8 mouse cellular contexts compared by ENCODE assay signal in the genomic region with DNA sequence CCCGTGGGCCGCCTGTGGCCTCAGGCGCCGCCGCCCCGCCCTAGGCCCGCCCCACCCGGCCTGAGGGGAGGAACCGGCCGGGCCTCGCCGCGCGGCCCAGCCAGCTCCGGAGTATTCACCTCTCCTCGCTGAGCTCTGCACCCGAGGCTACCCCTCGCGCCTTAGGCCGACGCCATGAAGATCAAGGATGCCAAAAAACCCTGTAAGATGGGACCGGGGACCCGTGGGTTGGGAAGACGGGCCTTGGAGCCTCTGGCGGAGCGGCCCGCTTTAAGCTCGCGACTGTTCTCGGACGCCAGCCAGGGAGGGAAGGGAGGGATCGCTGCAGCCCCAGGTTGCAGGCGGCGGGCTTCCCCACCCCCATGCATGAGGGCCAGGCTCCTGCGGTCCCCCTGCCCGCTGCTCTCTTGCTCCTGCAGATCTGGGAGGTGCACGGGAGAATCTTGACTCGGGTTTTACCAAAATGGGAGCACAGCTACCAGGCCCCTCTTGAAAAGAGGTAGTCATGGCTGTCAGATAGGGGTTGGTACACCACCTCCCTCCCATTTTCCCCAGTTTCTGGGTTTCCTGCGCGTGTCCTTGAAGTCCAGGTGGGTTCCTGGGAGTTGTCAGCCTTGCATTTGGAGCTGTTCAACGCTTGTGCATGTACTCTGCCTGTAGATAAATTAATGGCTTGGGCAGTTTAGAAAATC. TPM values are rescaled to one million over a fixed set of nuclear protein-coding genes. Genes with fewer than 3 reads are reported as not detected.
DNase-seq lines count a peak whose midpoint lies in the region; ATAC-seq lines count a peak whose summit lies in the region.

No protein-coding gene starts in this region.

- no peaks in the 10 kb centered on the region for H3K9me3 ChIP-seq in limb, embryonic 13.5 days
- no peaks in the 10 kb centered on the region for H3K9me3 ChIP-seq in midbrain, embryonic 16.5 days (replicated peaks; ENCODE audit: control insufficient read depth, low read length, poor library complexity, severe bottlenecking)

- peaks cover 7% of the 10 kb centered on the region for H3K36me3 ChIP-seq in limb, embryonic 13.5 days
- H3K36me3 ChIP-seq in midbrain, embryonic 16.5 days (ENCODE audit: control insufficient read depth, insufficient read depth, low read length): no peaks in the 10 kb centered on the region

- H3K4me3 ChIP-seq in limb, embryonic 13.5 days: peak overlapping the region; percentile 93
- peak overlapping the region; percentile 80 for H3K4me3 ChIP-seq in midbrain, embryonic 16.5 days (ENCODE audit: low read depth, low read length)

- WGBS in limb, embryonic 13.5 days: 1% methylated on average over 39 of the region's 41 CpGs
- WGBS in midbrain, embryonic 16.5 days: under 1% methylated on average over 32 of the region's 41 CpGs

- H3K27ac ChIP-seq in limb, embryonic 13.5 days: peak overlapping the region; percentile 92
- H3K27ac ChIP-seq in midbrain, embryonic 16.5 days (ENCODE audit: low read length): peak overlapping the region; percentile 96

- no peaks in the 10 kb centered on the region for H3K27me3 ChIP-seq in limb, embryonic 13.5 days
- no peaks in the 10 kb centered on the region for H3K27me3 ChIP-seq in midbrain, embryonic 16.5 days (ENCODE audit: control insufficient read depth, insufficient read depth, low read depth, low read length)

- DNase-seq in 416B (ENCODE audit: low read depth): peak; percentile 65
- peak; percentile 69 for DNase-seq in R1 (ENCODE audit: low read depth, low spot score)
- DNase-seq in cerebellum, postnatal 4 days (ENCODE audit: low spot score in 2 of 2): peak; percentile 43 to 75
- DNase-seq in gastrocnemius, postnatal 10 days: peak; percentile 79
- peak; percentile 84 for DNase-seq in induced T-regulatory cell, adult 2 months (ENCODE audit: low read depth)
- DNase-seq in urinary bladder, postnatal 14 days (ENCODE audit: low spot score): peak; percentile 77

- H3K4me1 ChIP-seq in limb, embryonic 13.5 days: peaks cover 11% of the 10 kb centered on the region
- peaks cover 20% of the 10 kb centered on the region for H3K4me1 ChIP-seq in midbrain, embryonic 16.5 days (ENCODE audit: control insufficient read depth, insufficient read depth, low read length)

- peak overlapping the region; percentile 91 for H3K9ac ChIP-seq in limb, embryonic 13.5 days
- H3K9ac ChIP-seq in midbrain, embryonic 16.5 days (ENCODE audit: low read depth, low read length): peak overlapping the region; percentile 88

- peak; percentile 90 for ATAC-seq in limb, embryonic 13.5 days (ENCODE audit: low FRiP score, low read depth)
- peak; percentile 84 for ATAC-seq in midbrain, embryonic 16.5 days

- peak overlapping the region; percentile 79 for H3K4me2 ChIP-seq in limb, embryonic 13.5 days (replicated peaks)
- peak overlapping the region; percentile 92 for H3K4me2 ChIP-seq in midbrain, embryonic 16.5 days (ENCODE audit: low read length)

RNA-seq across cellular contexts. Expression of gene Pank3, which starts 0.6 kb away (rescaled TPM):
- total RNA-seq in gastrocnemius, postnatal 10 days (2021): 10 to 100 TPM; 21.4 to 23.3 TPM
- polyA plus RNA-seq in limb, embryonic 13.5 days (2015; fragmentation: Nextera tagmentation; extraction: Ambion mirVana): 15.6 and 18.0 TPM in 2 replicates
- polyA plus RNA-seq in midbrain, embryonic 16.5 days (2015; fragmentation: Nextera tagmentation; extraction: Ambion mirVana): 20.5 and 22.4 TPM in 2 replicates

RNA-seq across cellular contexts. Expression of gene Fbll1, which starts 28.8 kb away (rescaled TPM):
- total RNA-seq in gastrocnemius, postnatal 10 days (2021): under 1 TPM in 1 of 2 experiments, not detected in 1; 0.16 TPM
- polyA plus RNA-seq in limb, embryonic 13.5 days (2015; fragmentation: Nextera tagmentation; extraction: Ambion mirVana): not detected in 2 replicates
- 18.9 and 20.5 TPM in 2 replicates for polyA plus RNA-seq in midbrain, embryonic 16.5 days (2015; fragmentation: Nextera tagmentation; extraction: Ambion mirVana)

Comparison
In these comparisons a context has a peak if more than half of its experiments do, and no peak if none do; other contexts are left out.
1. Peak in every context shown above with its lines: DNase-seq, ATAC-seq, H3K4me3 ChIP-seq and H3K27ac ChIP-seq.
2. RNA of gene Fbll1, which starts 28.8 kb away (polyA plus RNA-seq): 18.9 to 20.5 TPM in midbrain, embryonic 16.5 days; not detected in limb, embryonic 13.5 days; every median in the first group is over 10 times any median in the second.